Mouse (Mus musculus): Measurements from ENCODE around the gene Nptx1.

DNA sequence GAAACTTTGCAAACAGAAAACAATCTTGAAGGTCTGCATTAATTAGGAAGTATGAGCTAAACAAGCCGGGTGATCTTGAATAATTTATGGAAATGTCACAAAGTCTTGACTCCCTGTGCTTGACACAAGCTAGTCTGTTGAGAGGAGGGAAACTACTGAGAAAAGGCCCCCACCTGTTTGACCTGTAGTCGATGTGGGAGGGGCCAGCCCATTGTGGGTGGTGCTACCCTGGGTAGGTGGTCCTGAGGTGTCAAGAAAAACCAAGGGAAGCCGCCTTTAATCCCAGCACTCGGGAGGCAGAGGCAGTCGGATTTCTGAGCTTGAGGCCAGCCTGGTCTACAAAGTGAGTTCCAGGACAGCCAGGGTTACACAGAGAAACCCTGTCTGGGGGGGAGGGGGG lies 18.6 kb upstream of the Nptx1 start:
- TF ChIP-seq CTCF (IDR thresholded peaks at IDR 0.05; ENCODE audit: extremely low read depth, insufficient read length, insufficient replicate concordance, low read depth, low read length) (no peak), POLR2A (IDR thresholded peaks at IDR 0.05; ENCODE audit: low read depth, low read length) (no peak)
